Mouse (Mus musculus) hematopoietic multipotent progenitor cell, adult 10-12 weeks (in vitro differentiated cells): ENCODE data around the gene Olfr975. TPM values are rescaled to one million over a fixed set of nuclear protein-coding genes. Genes with fewer than 3 reads are reported as not detected.

Experiments used
- polyA plus RNA-seq: library from polyadenylated mRNA; stranded (reverse); fragments of >175 nt; gene quantifications from 2 replicates; pipeline ENCODE4 v1.2.3, GENCODE M21; 2012; ENCODE audit warnings: low replicate concordance

Olfr975 gene
- polyA plus RNA-seq = 0.05 TPM in 1 of 2 replicates, not detected in the other

DNA sequence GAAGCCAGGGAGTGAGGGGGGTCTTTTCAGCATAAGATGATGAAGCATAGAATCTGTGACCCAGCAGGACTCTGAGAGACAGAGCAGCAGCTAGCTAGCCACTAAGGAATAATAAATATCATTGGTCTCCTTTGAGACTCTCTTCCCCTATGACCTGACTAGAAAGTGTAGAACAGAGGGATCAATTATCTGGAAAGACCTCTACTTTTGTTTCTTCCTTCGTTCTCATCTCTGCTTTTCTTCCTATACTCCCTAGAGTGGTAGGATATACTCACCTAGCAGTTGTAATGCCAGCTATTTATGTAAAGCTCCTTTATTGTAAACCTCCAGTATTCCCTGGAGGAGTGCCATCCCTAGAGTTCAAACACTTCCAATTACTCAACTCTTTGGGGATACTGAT, at the start of gene Olfr975:
Gene Olfr975 (minus strand): TSS at position 101 of the 400 bp plus-strand sequence.

DNA sequence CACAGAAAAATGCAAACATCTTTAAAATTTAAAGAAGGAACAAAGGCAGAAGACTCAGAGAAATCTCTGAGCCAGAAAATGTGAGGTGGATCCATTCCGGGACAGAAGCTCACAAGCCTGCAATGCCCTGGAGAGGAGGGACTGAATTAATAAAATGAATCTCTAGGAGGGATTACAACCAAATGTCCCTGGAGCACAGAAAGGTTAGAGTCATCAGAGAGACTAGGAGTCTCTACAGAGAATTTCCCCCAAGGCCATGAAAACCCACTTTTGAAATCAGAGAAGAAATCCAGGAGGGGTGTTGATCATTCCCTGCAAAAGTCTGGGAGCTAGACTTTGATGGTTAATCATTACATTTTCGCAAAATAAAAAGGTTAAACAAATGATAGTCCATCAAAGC, 40.0 kb upstream of the Olfr975 start, which contains the start of gene Olfr978:
Gene Olfr978 (plus strand): TSS at position 301 of the 400 bp plus-strand sequence.

DNA sequence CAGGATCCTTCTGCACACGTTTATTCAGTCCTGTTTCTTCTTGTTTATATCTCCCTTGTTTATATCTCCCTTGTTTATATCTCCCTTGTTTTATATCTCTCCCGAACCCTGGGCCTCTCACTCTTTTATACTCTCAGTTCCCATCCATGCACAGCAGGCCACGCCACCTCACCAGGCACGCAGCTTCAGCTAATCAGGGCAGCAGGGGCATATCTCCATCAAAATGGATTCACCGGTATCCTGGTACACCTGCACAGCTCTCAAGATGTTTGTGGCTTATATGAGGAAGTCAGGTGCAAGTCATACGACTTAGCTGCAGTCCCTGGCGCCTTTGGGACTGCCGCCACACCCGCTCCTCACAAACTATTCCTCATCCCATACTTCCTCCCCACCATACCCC, 9.2 kb upstream of the Olfr975 start, which contains the start of gene Olfr976:
Gene Olfr976 (minus strand): TSS at position 101 of the 400 bp plus-strand sequence.

DNA sequence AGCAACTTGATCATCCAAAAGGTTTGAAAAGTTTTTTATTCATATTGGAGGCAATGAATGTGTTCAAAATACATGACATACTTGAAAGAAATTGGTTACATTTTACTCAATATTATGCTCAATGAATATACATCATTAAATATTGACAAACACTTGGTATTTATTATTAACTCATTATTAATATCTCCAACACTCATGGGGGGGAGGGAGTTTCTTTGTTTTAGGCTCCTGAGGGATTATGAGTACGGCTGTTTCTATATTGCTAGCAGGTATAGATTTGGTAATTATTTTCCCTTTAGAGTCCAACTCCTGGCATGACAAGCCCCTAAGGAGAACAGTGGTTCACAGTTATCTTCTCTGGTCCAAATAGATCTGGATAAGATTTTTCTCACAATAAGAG, 14.6 kb downstream of the Olfr975 start, which contains the start of gene Olfr974:
Gene Olfr974 (plus strand): TSS at position 301 of the 400 bp plus-strand sequence.

DNA sequence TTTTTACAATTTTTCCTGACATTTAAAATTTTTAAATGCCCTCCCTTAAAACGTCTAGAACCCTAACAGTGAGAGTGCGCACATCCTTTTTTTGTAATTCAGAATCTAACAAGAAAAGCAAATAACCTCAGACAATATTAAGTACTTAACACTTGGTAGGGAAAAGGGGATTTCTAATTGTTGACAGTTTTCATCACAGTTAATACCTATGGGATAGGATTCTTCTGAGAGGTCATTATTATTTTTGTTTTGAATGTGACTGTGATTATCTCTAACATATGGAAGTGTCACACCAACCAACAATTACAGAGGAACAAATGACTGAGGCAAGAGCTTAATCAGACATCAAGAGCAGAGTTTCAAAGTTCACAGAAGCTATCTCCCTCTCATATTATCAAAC, 44.8 kb downstream of the Olfr975 start, which contains the start of gene Olfr229:
Gene Olfr229 (plus strand): TSS at position 301 of the 400 bp plus-strand sequence.

Other genes with a start within 250 kb of the Olfr975 start
- gene Olfr149, start 244.9 kb downstream of the Olfr975 start, polyA plus RNA-seq = not detected in 2 replicates
- gene Olfr965, start 240.7 kb downstream of the Olfr975 start, polyA plus RNA-seq = not detected in 2 replicates
- not detected in 2 replicates for gene Olfr150, start 221.1 kb downstream of the Olfr975 start, polyA plus RNA-seq
- not detected in 2 replicates for gene Olfr967, start 205.8 kb downstream of the Olfr975 start, polyA plus RNA-seq
- not detected in 2 replicates for gene Olfr968, start 168.8 kb downstream of the Olfr975 start, polyA plus RNA-seq
- gene Olfr969, start 161.1 kb downstream of the Olfr975 start, polyA plus RNA-seq = not detected in 2 replicates
- gene Olfr970, start 143.2 kb downstream of the Olfr975 start, polyA plus RNA-seq = not detected in 2 replicates
- gene Olfr971, start 115.2 kb downstream of the Olfr975 start, polyA plus RNA-seq = not detected in 2 replicates
- not detected in 2 replicates for gene Olfr972, start 85.6 kb downstream of the Olfr975 start, polyA plus RNA-seq
- not detected in 2 replicates for gene Olfr229, start 44.7 kb downstream of the Olfr975 start, polyA plus RNA-seq
- not detected in 2 replicates for gene Olfr974, start 14.5 kb downstream of the Olfr975 start, polyA plus RNA-seq
- gene Olfr976, start 9.1 kb upstream of the Olfr975 start, polyA plus RNA-seq = not detected in 2 replicates
- not detected in 2 replicates for gene Olfr978, start 40.1 kb upstream of the Olfr975 start, polyA plus RNA-seq
- gene Olfr979, start 51.4 kb upstream of the Olfr975 start, polyA plus RNA-seq = not detected in 2 replicates
- gene Olfr980, start 57.5 kb upstream of the Olfr975 start, polyA plus RNA-seq = not detected in 2 replicates
- not detected in 2 replicates for gene Olfr981, start 69.4 kb upstream of the Olfr975 start, polyA plus RNA-seq
- gene Olfr982, start 121.8 kb upstream of the Olfr975 start, polyA plus RNA-seq = not detected in 2 replicates
- not detected in 2 replicates for gene Olfr983, start 141.5 kb upstream of the Olfr975 start, polyA plus RNA-seq
- gene Olfr984, start 162.2 kb upstream of the Olfr975 start, polyA plus RNA-seq = not detected in 2 replicates
- gene Olfr985, start 178.1 kb upstream of the Olfr975 start, polyA plus RNA-seq = not detected in 2 replicates
- gene Tmem225, start 196.1 kb upstream of the Olfr975 start, polyA plus RNA-seq = not detected in 2 replicates
- gene Olfr986, start 228.9 kb upstream of the Olfr975 start, polyA plus RNA-seq = not detected in 2 replicates
- gene Zfp202, start 240.3 kb upstream of the Olfr975 start, polyA plus RNA-seq = 0.52 and 1.1 TPM in 2 replicates